Mouse (Mus musculus) forebrain, embryonic 16.5 days (tissue): ENCODE measurements around the gene Tmem184b. TPM values are rescaled to one million over a fixed set of nuclear protein-coding genes. Genes with fewer than 3 reads are reported as not detected.

Experiments
- ATAC-seq: fragments of 200-750 bp; cut with Nextera tagmentation; 2 replicates; pipeline ENCODE4 v1.8.0; 2017; ENCODE audit warnings: mild to moderate bottlenecking, moderate library complexity
- H3K27ac ChIP-seq: fragments of 300-500 bp; sonication (generic); 2 replicates; pipeline ENCODE4 v1.5.1; 2014; ENCODE audit warnings: low read length, control low read depth
- H3K27me3 ChIP-seq: fragments of 300-500 bp; sonication (generic); replicated peaks from 2 replicates; pipeline ENCODE4 v1.6.1; 2014; ENCODE audit warnings: low read length; ENCODE audit not compliant: control insufficient read depth, insufficient read depth
- H3K36me3 ChIP-seq: fragments of 300-500 bp; sonication (generic); 2 replicates; pipeline ENCODE4 v1.6.1; 2014; ENCODE audit not compliant: control insufficient read depth, insufficient read depth
- H3K4me1 ChIP-seq: fragments of 300-500 bp; sonication (generic); replicated peaks from 2 replicates; pipeline ENCODE4 v1.6.1; 2014; ENCODE audit warnings: low read length; ENCODE audit not compliant: control insufficient read depth, insufficient read depth
- H3K4me2 ChIP-seq: fragments of 300-500 bp; sonication (generic); 2 replicates; pipeline ENCODE4 v1.6.1; 2014; ENCODE audit warnings: mild to moderate bottlenecking, low read length, control low read depth
- H3K4me3 ChIP-seq: fragments of 300-500 bp; sonication (generic); replicated peaks from 2 replicates; pipeline ENCODE4 v1.5.1; 2014; ENCODE audit warnings: mild to moderate bottlenecking, low read length, control low read depth
- H3K9ac ChIP-seq: fragments of 300-500 bp; sonication (generic); replicated peaks from 2 replicates; pipeline ENCODE4 v1.6.1; 2014; ENCODE audit warnings: low read depth, low read length, control low read depth
- H3K9me3 ChIP-seq: fragments of 300-500 bp; sonication (generic); 2 replicates; pipeline ENCODE4 v1.6.1; 2016; ENCODE audit warnings: low read length; ENCODE audit not compliant: control insufficient read depth
- WGBS: fragments of 180-500 bp; shearing (Covaris S2); extraction: QIAGEN DNeasy Blood & Tissue Kit; methylation state at CpG from one replicate; pipeline ENCODE4 v1.1.7; 2014; 5-methylcytosine and 5-hydroxymethylcytosine counted together
- microRNA counts: library from miRNA; unstranded; fragments of <30 nt; microRNA quantifications from one replicate; lab custom pipeline; 2016
- microRNA-seq: library from miRNA; unstranded; fragments of <30 nt; microRNA quantifications from one replicate; pipeline ENCODE4, GENCODE M21; 2017
- polyA plus RNA-seq: library from polyadenylated mRNA; unstranded; fragments of >200 nt; fragmentation: Nextera tagmentation; extraction: Ambion mirVana; gene quantifications from 2 replicates; pipeline ENCODE4 v1.2.1, GENCODE M21; 2015

Gene Tmem184b
- polyA plus RNA-seq, 1 experiment from 2014 or later = 43.4 TPM

- Histone ChIP-seq H3K27me3 (no peaks in the 10 kb centered on the region), H3K27ac (no peak overlapping the region), H3K4me3 (no peak overlapping the region), H3K9ac (no peak overlapping the region), H3K4me1 (peaks cover 7% of the 10 kb centered on the region), H3K9me3 (no peaks in the 10 kb centered on the region), H3K4me2 (no peak overlapping the region), H3K36me3 (no peaks in the 10 kb centered on the region)
- ATAC-seq = no peak
- WGBS = 86% methylated on average over 11 of the region's 11 CpGs
These were observed 80.9 kb downstream of the Tmem184b start for GRCm38 (mm10) chr15:79322281-79322990.

GRCm38 (mm10) chr15:79321733-79322190, 81.6 kb downstream of the Tmem184b start:
- Histone ChIP-seq H3K9me3 (no peaks in the 10 kb centered on the region), H3K36me3 (no peaks in the 10 kb centered on the region), H3K9ac (no peak overlapping the region), H3K4me1 (peaks cover under 1% of the 10 kb centered on the region; the same call in 1 of the 2 replicates), H3K4me2 (no peak overlapping the region), H3K4me3 (no peak overlapping the region), H3K27ac (no peak overlapping the region), H3K27me3 (no peaks in the 10 kb centered on the region)
- no peak for ATAC-seq
- 85% methylated on average over 5 of the region's 5 CpGs for WGBS

GRCm38 (mm10) chr15:79313848-79314369, 89.5 kb downstream of the Tmem184b start:
- H3K9ac ChIP-seq = no peak overlapping the region
- H3K4me1 ChIP-seq = no peaks in the 10 kb centered on the region
- H3K27me3 ChIP-seq = no peaks in the 10 kb centered on the region
- no peaks in the 10 kb centered on the region for H3K36me3 ChIP-seq
- H3K9me3 ChIP-seq = no peaks in the 10 kb centered on the region
- H3K4me2 ChIP-seq = no peak overlapping the region
- no peak overlapping the region for H3K27ac ChIP-seq
- ATAC-seq = no peak
- H3K4me3 ChIP-seq = no peak overlapping the region
- 75% methylated on average over 8 of the region's 8 CpGs for WGBS

MicroRNA genes within 50 kb of the gene (microRNA counts, 519-probe panel; counts per million panel counts)
- microRNA mmu-miR-1943 (lab: Ali Mortazavi, UCI) = 2,164 counts per million, percentile 42 among the panel's probes with 10 or more counts

Small RNAs within 50 kb of the gene (microRNA-seq; reads per million reads assigned to microRNA genes)
- gene Mir1943 = 2.5 reads per million, percentile 7 among the genes with 10 or more reads in this experiment

Other genes starting within 250 kb of the Tmem184b start
- 2.0 and 2.2 TPM in 2 replicates for gene Sox10, start 238.3 kb downstream of the Tmem184b start, polyA plus RNA-seq
- 76.3 and 102 TPM in 2 replicates for gene Pick1, start 174.4 kb downstream of the Tmem184b start, polyA plus RNA-seq
- 0.82 and 0.94 TPM in 2 replicates for gene Gm49486, start 174.2 kb downstream of the Tmem184b start, polyA plus RNA-seq
- 0.41 and 0.62 TPM in 2 replicates for gene Slc16a8, start 148.8 kb downstream of the Tmem184b start, polyA plus RNA-seq
- 2.0 and 3.0 TPM in 2 replicates for gene Baiap2l2, start 118.0 kb downstream of the Tmem184b start, polyA plus RNA-seq
- gene Pla2g6, start 75.2 kb downstream of the Tmem184b start, polyA plus RNA-seq = 26.4 and 31.0 TPM in 2 replicates
- gene Maff, start 56.9 kb downstream of the Tmem184b start, polyA plus RNA-seq = 0.97 and 1.1 TPM in 2 replicates
- 234 and 240 TPM in 2 replicates for gene Csnk1e, start 52.0 kb upstream of the Tmem184b start, polyA plus RNA-seq
- 0.11 and 0.43 TPM in 2 replicates for gene Kcnj4, start 101.7 kb upstream of the Tmem184b start, polyA plus RNA-seq
- 4.8 and 8.7 TPM in 2 replicates for gene Kdelr3, start 112.8 kb upstream of the Tmem184b start, polyA plus RNA-seq
- gene Ddx17, start 143.2 kb upstream of the Tmem184b start, polyA plus RNA-seq = 60.2 and 63.3 TPM in 2 replicates
- 0.84 and 0.94 TPM in 2 replicates for gene Dmc1, start 201.5 kb upstream of the Tmem184b start, polyA plus RNA-seq